Mouse (Mus musculus) stomach, embryonic 14.5 days (tissue): ENCODE data around the gene Gja5. TPM values are rescaled to one million over a fixed set of nuclear protein-coding genes. Genes with fewer than 3 reads are reported as not detected.

Experiments used
- ATAC-seq: fragments of 200-750 bp; cut with Nextera tagmentation; 2 replicates; pipeline ENCODE4 v1.8.0; 2017; ENCODE audit warnings: low read depth, moderate TSS enrichment; ENCODE audit not compliant: insufficient number of reproducible peaks, insufficient read depth, low FRiP score
- H3K27ac ChIP-seq: fragments of 300-500 bp; sonication (generic); 2 replicates; pipeline ENCODE4 v1.5.1; 2014; ENCODE audit warnings: mild to moderate bottlenecking, low read length, moderate library complexity, mixed read lengths
- H3K27me3 ChIP-seq: fragments of 300-500 bp; sonication (generic); 2 replicates; pipeline ENCODE4 v1.6.1; 2014; ENCODE audit warnings: low read length, control low read depth, mixed read lengths; ENCODE audit not compliant: control insufficient read depth, insufficient read depth
- H3K36me3 ChIP-seq: fragments of 300-500 bp; sonication (generic); 2 replicates; pipeline ENCODE4 v1.6.1; 2014; ENCODE audit warnings: mild to moderate bottlenecking, control low read depth, low read length, moderate library complexity, mixed read lengths; ENCODE audit not compliant: control insufficient read depth, insufficient read depth
- H3K4me1 ChIP-seq: fragments of 300-500 bp; sonication (generic); 2 replicates; pipeline ENCODE4 v1.6.1; 2014; ENCODE audit warnings: low read length, control low read depth, mixed read lengths; ENCODE audit not compliant: control insufficient read depth, insufficient read depth
- H3K4me2 ChIP-seq: fragments of 300-500 bp; sonication (generic); replicated peaks from 2 replicates; pipeline ENCODE4 v1.6.1; 2014; ENCODE audit warnings: low read depth, low read length, control low read depth
- H3K4me3 ChIP-seq: fragments of 300-500 bp; sonication (generic); 2 replicates; pipeline ENCODE4 v1.5.1; 2014; ENCODE audit warnings: low read depth, low read length, control low read depth
- H3K9ac ChIP-seq: fragments of 300-500 bp; sonication (generic); replicated peaks from 2 replicates; pipeline ENCODE4 v1.6.1; 2014; ENCODE audit warnings: low read depth, mild to moderate bottlenecking, control low read depth, low read length, moderate library complexity, mixed read lengths
- H3K9me3 ChIP-seq: fragments of 300-500 bp; sonication (generic); 2 replicates; pipeline ENCODE4 v1.6.1; 2016; ENCODE audit warnings: low read depth, low read length, control low read depth; ENCODE audit not compliant: control insufficient read depth
- WGBS: fragments of 180-500 bp; shearing (Covaris S2); extraction: QIAGEN DNeasy Blood & Tissue Kit; methylation state at CpG from one replicate; pipeline ENCODE4 v1.1.7; 2014; 5-methylcytosine and 5-hydroxymethylcytosine counted together
- polyA plus RNA-seq: library from polyadenylated mRNA; unstranded; fragments of >200 nt; fragmentation: Nextera tagmentation; extraction: Ambion mirVana; gene quantifications from 2 replicates; pipeline ENCODE4 v1.2.1, GENCODE M21; 2014

The Gja5 gene
- polyA plus RNA-seq, 1 experiment from 2014 or later = 5.1 TPM

DNA sequence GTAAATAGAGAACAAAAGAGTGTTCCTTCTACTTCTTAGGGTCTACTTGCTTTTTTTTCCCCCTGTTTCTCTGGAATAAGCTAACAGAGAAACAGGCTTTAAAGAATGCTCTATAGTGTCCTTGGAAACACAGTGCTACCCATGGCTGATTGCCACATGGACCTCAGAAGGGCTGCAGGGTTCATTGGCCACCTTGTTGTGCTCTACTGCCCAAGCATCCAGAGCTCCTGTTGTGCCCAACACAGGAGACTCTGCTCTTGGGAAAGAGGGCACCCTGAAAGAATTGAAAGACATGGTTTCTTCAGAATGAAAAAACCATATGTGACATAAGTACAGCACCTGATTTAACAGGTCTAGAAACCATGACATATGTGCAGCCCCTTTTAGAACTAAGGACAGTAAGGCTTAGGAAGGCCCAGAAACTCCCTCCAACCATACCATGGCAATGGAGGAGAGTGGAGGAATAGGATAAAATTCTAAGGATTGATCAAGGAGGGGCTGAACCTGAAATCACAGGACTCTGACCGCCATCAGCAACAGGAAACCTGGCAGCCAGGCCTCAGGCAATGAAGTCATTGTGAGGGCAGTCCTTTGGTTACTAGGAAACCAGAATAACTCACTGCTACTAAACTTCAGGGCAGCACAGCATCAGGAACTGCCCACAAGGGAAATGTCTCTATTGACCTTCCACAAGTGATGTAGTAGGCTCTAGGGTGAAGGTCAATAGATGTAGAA, 200.4 kb downstream of the Gja5 start:
- H3K9me3 ChIP-seq = 0 out of 2 replicates have a peak, but pooled peaks cover 5% of the 10 kb centered on the region
- H3K4me1 ChIP-seq = no peaks in the 10 kb centered on the region
- H3K4me2 ChIP-seq = no peak overlapping the region
- 67% methylated on average over 1 of the region's 1 CpGs for WGBS
- H3K4me3 ChIP-seq = no peak overlapping the region
- no peak overlapping the region for H3K9ac ChIP-seq
- H3K27me3 ChIP-seq = no peaks in the 10 kb centered on the region
- ATAC-seq = no peak
- no peak overlapping the region for H3K27ac ChIP-seq
- no peaks in the 10 kb centered on the region for H3K36me3 ChIP-seq

DNA sequence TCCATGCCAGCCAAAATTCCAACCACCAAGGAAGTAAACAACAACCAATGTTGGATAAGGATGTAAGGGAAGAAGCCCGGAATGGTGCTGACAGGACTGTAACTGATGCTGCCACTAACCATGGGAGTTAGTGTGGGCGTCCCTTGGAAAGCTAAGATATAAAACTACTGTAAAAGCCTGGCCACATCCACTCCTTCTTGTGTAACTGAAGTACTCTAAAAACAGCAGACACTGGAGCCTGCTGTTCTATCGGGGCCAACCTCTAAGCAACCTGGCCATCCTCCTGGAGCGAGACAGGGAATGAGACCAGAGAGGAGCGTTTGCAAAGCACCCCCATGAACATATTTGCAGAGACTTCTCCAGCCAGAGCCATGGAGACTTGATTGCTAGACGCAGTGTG, 213.0 kb downstream of the Gja5 start:
- Histone ChIP-seq H3K4me3 (no peak overlapping the region), H3K27ac (no peak overlapping the region), H3K36me3 (no peaks in the 10 kb centered on the region), H3K9me3 (no peaks in the 10 kb centered on the region), H3K27me3 (no peaks in the 10 kb centered on the region), H3K4me2 (no peak overlapping the region), H3K9ac (no peak overlapping the region), H3K4me1 (no peaks in the 10 kb centered on the region)
- WGBS = 86% methylated on average over 6 of the region's 6 CpGs
- ATAC-seq = no peak

DNA sequence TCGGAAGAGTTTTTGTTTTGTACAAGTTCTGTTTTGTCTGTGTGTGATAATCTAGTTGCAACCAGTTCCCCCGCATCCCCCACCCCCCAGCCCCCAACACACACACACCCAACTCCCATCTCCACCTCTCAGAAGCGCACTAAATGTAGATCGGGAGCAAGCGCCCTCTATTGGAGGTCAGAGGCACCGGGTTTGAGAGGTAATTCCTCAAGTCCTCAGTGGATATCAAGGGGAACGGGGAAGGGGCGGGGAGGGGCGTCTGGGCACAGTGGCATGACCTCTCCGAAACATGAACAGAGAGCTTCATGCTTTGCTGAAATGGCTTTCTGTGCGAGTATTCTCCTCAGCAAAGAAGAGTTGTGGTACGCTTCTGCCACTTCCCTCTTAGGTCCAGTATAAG, 213.8 kb downstream of the Gja5 start:
- no peak overlapping the region for H3K4me3 ChIP-seq
- no peak overlapping the region for H3K4me2 ChIP-seq
- no peaks in the 10 kb centered on the region for H3K4me1 ChIP-seq
- no peaks in the 10 kb centered on the region for H3K36me3 ChIP-seq
- no peak for ATAC-seq
- WGBS = 51% methylated on average over 12 of the region's 12 CpGs
- no peaks in the 10 kb centered on the region for H3K9me3 ChIP-seq
- no peak overlapping the region for H3K9ac ChIP-seq
- no peaks in the 10 kb centered on the region for H3K27me3 ChIP-seq
- no peak overlapping the region for H3K27ac ChIP-seq

DNA sequence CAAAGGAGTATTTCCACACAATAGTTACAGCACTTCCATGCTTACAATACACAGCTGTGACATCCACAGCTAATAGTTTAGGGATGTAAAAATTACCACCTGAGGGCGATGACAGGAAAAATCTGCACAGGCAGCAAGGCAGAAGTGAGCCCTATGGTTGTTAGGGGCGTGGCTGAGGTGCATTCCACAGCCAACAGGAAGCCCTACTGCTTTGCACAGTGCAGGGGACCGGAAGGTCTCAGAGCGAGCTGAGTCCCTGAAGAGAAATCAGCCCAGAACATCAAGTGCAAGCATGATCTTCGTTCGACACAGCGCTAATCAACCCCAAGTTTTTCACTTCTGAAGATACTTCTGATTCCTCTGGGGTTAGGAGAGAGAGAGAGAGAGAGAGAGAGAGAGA, 219.7 kb downstream of the Gja5 start:
- 51% methylated on average over 7 of the region's 7 CpGs for WGBS
- H3K4me2 ChIP-seq = no peak overlapping the region
- no peak for ATAC-seq
- H3K9me3 ChIP-seq = no peaks in the 10 kb centered on the region
- no peak overlapping the region for H3K4me3 ChIP-seq
- H3K27me3 ChIP-seq = no peaks in the 10 kb centered on the region
- no peaks in the 10 kb centered on the region for H3K36me3 ChIP-seq
- H3K9ac ChIP-seq = no peak overlapping the region
- no peak overlapping the region for H3K27ac ChIP-seq
- H3K4me1 ChIP-seq = 0 out of 2 replicates have a peak, but pooled peaks cover 2% of the 10 kb centered on the region

Other genes starting within 250 kb of the Gja5 start
- gene Ankrd35, start 234.6 kb upstream of the Gja5 start, polyA plus RNA-seq = 0.82 and 1.1 TPM in 2 replicates
- 52.6 and 59.4 TPM in 2 replicates for gene Pias3, start 208.3 kb upstream of the Gja5 start, polyA plus RNA-seq
- 8.7 and 9.3 TPM in 2 replicates for gene Nudt17, start 196.1 kb upstream of the Gja5 start, polyA plus RNA-seq
- gene Polr3c, start 177.1 kb upstream of the Gja5 start, polyA plus RNA-seq = 31.8 and 32.5 TPM in 2 replicates
- 41.1 and 42.1 TPM in 2 replicates for gene Rnf115, start 177.0 kb upstream of the Gja5 start, polyA plus RNA-seq
- gene Pdzk1, start 75.4 kb upstream of the Gja5 start, polyA plus RNA-seq = 0.28 TPM in 1 of 2 replicates, not detected in the other
- 0.31 and 0.32 TPM in 2 replicates for gene Cd160, start 75.3 kb upstream of the Gja5 start, polyA plus RNA-seq
- gene Gpr89, start 653 bp downstream of the Gja5 start, polyA plus RNA-seq = 46.6 TPM in 2 replicates
- not detected in 2 replicates for gene Gja8, start 21.3 kb downstream of the Gja5 start, polyA plus RNA-seq